Mouse (Mus musculus) cerebellum, adult 11-12 months (tissue): ENCODE data around the gene Minos1.

Experiments
- DNase-seq: peaks from one replicate; pipeline ENCODE4 v3.0.0; 2022

Minos1 gene

DNA sequence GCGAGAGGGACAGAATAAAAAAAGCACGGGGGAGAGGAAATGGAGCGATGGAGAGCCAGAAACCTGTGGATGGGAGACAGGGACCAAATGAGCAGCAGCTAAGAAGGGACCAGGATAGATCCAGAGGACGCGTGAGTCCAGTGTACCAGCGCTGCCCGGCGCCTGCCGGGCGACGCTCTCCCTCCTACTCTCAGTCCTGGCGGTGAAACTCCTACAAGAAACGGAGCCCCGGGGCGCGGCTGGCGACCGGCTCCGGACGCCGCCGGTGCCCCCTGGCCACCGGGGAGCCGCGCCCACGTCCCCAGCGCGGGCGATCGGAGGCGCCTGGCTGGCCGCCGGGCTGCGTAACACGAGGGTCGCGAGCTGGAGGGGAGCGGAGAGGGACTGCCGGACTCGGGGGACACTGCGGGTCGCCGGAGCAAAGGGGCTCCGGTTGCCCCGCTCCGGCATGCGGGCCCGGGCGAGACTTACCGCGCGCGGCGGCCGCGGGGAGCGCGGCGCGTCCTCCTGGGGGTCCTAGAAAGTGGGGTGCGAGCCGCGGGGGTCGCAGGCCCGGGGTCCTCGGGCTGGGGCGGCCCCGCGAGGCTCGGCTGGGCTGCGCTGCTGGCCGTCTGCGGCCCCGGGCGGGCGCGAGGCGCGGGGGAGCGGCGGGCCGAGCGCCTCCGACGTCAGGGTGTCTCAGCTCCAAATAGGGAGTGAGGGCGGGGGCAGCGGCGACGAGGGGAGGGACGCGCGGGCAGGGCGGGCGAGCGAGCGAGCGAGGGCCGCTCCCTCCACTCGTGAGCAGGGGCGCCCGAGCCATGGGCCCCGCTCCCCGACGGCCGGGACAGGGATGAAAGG lies 38.3 kb downstream of the Minos1 start, which contains the start of gene Nbl1:
Nbl1 (minus strand) TSS at position 638 of the 840 bp plus-strand sequence.
- no peak for DNase-seq

DNA sequence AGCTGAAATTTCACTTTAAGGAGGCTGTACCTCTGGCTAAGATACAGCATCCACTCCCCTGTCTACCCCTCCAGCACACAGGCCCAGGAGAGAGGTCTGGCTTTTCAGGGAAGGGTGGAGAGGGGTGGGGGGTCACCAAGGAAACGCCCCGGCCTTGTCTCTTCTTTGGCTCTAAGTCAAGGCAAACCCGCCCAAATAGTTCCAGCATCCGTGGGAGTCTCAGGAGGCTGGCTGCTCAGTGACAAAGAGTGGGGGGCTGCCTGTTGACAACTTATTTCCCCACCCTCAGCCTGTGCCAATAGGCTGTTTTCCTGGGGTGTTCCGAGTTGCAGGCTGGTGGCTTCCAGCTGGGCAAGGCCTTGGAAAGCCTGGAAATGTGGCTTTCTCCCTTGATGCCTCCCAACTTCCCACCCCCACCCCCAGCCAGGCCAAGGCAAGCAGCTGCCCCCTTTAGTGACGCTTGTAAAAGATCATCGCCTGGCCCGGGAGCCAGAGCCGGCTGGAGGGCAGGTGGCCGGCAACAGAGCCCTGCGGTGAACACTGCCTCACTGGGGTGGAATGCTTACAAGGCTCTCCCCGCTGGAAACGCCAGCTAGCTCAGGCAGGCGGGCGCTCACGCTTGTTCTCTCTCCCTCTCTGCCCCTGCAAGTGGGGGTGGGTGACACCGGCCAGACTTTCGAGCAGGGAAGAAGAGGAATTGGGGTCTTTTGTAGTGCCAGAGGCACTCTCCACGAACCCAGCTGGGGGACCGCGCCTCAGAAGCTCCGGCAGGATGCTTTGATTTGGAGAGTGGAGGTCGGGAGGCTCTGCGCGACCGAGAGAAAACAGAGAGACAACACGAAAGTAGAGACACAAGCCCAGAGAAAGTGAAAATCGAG lies 39.2 kb downstream of the Minos1 start:
- DNase-seq: no peak

DNA sequence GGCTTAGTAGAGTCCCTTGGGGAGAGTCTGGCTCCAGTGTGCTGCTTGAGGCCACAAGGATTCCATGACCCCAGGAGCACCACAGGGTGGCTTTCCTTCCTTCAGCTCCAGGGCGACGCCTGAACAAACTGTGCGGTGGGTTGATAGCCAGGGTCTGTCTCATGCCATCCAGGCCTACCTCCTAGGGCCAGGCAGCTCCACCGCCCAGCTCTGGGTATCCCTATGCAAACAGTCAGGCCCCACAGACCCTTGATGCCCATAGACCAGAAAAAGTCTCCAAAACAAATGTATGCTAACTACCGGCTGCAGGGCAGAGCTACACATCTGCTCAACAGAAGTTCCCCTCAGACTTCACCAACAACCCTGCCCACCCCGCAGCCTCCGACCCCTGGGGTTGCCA lies 39.8 kb downstream of the Minos1 start:
- DNase-seq: no peak

DNA sequence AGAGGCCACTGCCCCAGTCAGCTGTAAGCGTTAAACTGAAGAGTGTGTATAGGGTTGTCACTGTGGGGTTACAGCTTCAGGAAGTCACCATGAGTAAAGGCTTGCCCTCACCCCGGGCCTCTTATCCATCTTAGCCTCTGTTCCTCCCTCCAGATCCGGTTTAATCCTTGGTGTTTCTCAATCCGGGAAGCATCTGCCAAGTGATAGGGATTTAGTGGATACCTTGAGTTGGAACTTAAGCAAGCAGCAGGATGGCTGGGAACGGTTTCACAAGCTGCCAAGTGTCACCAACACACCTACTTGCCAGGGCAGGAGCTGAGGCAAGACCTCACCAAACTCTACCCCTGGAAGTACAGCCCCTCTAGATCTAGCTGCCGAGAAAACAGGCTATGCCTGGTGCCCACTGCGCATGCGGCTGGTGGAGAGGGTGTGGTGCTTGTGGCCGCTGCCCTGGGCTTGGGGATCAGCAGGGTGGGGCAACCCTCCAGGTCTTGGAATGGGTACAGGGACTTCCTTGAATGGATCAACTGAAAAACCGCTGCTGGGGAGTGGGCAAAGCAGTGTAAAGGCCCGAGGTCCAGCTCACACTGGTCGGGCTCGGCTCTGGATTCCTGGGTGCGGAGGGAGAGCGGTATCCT lies 40.5 kb downstream of the Minos1 start:
- DNase-seq: no peak

DNA sequence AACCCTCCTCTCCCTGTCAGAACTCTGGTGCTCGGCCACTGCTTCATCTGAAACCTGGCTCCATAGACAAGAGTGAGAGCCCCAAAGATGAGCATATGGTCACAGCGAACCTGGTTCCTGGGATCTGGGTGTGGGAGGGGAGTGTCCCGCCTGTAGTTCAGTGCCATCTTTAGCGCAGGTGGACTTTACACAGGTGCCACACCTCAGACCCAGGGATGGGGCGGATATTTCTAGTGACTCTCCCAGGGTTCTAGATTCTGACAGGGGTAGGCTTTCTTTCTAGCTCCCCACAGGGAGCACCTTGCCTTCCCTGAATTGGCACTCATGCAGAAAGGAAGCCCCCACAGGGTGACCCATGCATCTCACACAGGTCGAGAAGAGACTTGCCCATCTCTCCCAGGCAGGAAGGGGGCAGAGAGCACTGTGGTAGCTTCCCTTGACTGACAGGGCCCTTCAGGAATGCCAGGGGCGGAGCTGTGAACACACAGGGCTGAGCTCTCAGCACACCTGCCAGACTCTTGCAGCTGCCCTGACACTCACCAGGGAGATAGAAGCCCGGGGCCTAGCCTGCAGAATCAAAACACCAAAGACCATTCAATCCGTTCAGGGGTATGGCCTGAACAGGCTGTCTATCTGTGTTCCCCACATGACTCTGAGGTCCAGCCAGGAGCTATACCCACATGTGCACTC lies 41.8 kb downstream of the Minos1 start:
- no peak for DNase-seq

DNA sequence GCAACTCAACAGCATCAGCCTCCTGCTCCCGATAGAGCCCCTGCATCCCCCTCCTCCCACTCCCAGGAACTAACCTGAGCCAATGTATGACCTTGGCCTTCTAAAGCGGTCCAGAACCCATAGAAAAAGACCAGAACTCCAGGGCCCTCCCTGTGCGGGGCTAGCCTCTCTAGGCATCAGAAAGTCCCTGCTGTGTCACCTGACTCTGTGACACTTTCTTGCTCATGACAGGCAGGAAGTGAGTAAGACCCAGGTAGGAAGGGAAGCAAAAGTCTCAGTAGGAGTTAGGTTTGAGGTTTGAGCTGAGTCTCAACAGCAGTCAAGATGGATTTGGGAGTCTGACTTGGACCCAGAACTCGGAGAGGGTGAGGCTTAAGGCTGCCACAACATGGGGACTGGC lies 43.9 kb downstream of the Minos1 start:
- no peak for DNase-seq

DNA sequence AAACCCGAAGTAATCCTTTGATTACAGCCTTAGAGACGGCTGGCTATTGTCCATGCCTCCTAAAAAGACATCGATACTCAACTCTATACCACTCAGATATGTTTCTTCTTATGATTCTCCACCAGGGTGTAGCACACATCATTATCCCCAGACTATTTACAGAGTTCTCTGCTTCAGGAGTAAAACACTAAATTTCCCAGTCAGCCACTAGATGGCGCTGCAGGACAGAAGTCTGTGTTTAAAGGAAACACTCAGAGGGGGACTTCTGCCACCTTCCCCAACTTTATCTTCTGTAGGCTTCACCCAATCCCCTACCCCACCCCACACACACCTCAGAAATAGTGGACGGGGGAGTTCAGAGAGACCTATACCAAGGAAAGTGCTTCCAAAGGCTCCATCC lies 44.9 kb downstream of the Minos1 start:
- DNase-seq: peak; percentile 57

DNA sequence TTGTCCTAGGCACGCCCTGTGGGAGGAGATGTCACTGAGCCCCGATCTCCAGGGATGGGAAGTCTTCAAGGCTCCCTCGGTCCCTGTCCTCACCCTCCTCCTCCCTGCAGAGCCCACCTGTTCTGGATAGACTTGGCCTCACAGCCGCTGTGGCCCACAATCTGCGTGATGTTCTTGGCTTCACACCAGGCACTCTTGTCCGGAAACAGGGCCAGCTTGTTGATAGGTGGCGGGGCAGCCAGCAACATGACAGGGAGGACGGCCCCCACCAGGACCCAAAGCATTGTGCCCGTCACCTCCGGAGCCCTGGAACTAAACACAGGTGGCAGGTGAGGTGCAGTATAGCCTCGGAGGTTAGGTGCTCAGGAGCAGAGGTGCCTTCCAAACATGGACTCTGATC lies 45.6 kb downstream of the Minos1 start:
- DNase-seq: no peak

DNA sequence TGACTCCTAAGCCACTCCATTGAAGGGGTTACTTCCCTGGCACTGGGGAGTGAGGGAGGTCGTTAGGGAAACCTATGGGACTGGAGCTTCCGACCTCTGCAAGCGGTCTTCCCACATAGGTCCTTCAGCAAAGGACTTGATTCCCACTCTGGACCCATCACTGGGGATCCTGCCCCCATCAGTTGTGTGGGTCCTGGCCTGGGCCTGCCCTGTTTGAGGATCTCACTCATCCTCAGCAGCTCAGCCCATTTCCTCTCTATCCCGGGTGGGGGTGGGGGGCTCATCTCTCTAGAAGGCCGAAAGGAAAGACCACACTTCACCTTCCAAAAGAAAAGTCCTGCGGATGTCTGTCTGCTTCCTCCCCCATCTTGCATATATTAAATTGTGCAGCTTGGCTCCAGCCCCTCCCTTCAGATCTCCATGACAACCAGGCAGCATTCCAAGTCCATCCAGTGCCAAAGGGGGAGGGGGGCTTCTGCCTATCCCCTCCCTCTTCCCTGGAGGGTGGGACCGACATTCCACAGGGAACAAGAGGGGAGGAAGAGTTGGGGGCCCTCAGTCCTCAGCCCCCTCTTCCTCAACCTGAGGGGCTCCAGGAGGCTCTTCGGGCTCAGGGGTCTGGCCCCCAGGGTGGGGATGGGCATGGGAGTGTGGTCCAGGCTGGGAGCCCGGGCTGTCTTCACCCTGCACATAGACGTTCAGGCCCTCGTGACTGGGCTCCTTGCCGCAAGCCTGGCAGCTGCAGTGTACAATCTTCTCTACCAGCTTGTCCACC lies 47.9 kb downstream of the Minos1 start:
- DNase-seq: no peak

DNA sequence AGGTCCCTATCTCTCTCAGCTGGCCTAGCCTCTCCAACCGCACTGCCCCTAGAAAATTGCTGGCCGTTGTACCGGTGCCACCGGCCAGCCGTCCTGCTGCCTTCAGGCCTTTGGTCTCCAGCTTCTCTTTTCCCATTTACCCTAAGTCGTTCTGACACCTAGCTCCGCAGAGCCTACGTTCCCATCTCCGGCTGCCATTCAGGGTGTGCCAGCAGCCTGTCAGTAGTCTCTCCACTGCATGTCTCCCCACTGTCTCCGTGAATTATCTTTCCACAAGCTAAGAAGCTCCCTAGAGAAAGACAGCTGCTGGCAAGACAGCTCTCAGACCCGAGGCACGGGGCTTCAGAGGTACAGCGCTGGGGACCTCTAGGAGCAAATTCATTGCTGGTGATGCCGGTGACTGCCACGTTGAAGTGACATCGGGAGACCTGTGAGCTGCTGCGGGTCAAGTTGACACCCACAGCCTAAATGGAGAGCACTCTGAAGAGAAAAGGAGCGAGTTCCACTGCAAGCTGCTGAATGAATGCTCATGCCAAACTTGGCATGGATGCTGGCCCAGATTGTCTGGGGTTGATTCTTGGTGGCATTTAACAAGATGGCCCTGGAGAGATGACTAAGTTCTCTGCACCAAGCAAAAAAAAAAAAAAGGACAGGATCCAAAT lies 49.5 kb downstream of the Minos1 start:
- peak; percentile 41 for DNase-seq

DNA sequence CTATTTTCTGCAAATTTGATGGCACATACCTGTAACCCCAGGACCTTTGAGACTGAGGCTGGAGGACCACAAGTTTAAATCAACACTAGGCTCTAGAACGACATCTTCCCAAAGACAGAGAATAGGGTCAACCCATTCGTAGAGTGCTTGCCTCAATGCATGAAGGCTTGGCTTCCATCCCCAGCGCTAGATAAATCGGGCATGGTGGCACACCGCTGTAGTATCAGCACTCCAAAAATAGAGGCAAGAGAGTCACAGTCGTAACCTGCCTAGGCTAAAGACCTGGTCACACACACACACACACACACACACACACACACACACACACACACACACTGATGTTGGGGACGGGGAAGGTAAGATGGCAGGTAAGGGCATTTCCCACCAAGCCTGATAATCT lies 50.7 kb downstream of the Minos1 start:
- DNase-seq: no peak

DNA sequence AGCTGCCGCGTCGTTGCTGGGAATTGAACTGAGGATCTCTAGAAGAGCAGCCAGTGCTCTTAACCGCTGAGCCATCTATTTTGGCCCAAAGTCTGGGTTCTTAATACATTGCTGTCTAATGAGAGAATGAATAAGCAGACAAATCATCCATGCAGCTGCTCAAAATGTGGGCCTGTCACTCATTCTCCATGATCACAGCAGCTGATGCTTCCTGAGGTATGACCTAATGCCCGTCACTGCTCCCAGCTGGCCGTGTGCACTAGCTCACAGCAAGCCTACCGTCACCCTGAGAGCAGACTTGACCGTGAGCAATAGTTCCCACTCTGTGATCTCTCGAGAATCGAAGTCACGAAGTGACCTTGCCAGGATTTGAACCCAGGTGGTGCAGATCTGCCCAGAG lies 51.5 kb downstream of the Minos1 start:
- no peak for DNase-seq

DNA sequence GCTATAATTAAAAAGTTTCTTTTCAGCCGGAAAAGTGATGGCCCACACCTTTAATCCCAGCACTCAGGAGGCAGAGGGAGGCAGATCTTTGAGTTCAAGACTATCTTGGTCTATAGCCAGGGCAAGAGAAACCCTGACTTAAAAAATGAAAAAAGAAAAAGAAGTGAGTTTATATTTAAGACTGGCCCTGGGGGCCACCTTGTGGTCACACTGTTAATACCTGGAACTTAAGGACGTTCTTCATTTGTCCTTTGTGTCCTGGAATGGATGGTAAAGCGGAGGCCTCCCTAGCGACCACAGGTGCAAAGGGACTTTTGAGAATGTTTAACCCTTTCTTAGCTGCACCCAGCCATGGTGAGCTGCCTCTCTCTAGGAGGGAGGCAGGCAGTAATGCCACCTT lies 52.2 kb downstream of the Minos1 start:
- no peak for DNase-seq

DNA sequence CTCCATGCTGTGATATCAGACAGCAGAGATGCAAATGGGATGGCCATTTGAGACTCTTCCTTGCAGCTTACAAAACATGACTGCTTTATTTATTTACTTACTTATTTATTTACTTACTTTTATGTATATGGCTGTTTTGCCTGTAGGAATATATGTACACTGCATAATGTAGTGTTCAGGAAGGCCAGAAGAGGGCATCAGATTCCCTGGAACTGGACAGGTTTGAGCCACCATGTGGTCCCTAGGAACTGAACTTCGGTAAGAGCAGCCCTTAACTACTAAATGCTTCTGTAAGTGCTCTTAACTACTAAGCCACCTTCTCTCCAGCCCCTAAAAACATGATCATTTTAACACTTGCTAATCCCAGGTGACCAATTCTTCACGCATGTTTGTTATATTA lies 52.6 kb downstream of the Minos1 start:
- no peak for DNase-seq

DNA sequence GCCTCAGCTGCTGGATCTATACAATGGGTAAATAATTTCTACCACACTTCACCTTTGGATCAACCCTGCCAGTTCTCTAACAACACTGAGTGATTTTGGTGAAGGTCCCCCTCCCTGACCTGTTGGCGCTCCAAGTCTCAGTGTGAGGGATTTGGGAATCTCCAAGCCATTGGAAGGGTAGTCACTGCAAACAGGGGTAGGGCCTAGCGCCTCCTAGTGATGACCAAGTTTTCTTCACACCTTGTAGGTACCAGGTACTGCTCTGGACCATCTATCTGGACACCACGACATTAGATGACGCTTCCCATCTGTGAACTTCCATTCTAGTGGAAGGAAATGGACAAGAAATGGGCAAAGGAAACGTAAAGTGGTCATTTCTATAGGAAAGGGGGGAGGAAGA lies 55.0 kb downstream of the Minos1 start:
- DNase-seq: no peak

DNA sequence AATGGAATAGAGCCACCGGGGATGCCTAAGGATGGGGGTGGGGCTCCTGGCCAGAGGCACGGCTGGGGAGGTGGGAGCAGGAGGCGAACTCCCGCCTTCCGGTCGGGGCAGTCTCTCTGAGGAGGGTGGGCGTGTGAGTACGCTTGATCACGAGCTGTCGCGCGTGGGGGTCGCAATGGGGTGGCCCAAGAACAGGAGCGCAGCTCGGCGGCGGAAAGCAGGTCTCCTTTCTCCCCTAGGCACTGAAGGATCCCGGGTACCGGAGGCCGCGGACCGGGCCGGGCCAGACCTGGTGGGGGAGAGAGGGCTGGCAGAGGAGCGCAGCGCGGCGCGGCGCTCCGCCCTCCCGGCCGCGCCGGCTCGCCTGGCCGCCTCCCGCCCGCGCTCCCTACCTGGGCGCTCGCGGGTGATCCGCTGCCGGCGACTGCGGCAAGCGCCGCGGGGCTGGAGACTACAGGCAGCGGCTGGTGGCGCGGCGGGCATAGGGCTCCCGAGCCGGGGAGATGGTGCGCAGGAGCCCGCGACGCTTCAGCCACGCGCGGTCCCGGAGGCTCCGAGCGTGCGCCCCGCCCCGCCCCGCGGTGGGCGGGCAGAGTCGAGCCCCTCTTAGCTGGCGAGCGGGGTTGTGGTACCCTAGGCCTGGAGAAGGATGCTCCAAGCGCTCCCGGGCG lies 55.7 kb downstream of the Minos1 start, which contains the start of gene Htr6:
Htr6 (minus strand) TSS at position 530 of the 671 bp plus-strand sequence.
- no peak for DNase-seq

DNA sequence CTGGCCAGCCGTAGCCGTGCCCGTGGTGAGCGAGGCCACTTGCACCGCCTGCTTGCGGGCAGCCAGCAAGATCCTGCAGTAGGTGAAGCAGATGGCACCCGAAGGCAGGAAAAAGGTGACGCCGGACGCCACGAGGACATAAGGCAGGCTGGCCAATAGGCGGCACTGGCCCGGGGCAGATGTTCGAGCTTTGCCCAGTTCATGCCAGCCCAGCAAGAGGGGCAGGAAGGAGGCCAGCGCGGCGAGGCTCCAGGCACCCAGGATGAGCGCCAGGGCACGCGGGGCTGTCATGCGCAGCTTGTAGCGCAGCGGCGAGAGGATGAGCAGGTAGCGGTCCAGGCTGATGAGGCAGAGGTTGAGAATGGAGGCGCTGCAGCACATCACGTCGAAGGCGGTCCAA lies 56.9 kb downstream of the Minos1 start:
- DNase-seq: no peak

DNA sequence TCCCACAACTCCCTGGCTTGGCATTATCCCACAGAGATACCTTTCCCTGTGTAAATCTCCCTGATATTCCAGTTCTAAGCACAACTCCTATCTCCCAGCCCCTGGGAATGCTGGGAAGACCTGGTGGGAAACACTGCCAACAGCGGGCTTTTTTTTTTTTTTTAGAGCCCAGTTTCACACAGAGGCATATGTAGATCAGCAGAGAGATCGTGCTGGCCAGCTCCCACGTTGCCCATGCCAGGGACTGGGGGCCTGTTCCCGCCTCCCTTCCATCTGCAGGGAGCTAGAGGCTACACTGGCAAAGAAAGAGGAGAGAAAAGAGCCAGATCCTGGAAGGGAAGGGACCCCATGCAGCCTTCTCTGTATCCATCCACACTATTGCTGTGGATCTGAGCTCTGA lies 62.6 kb downstream of the Minos1 start:
- no peak for DNase-seq

DNA sequence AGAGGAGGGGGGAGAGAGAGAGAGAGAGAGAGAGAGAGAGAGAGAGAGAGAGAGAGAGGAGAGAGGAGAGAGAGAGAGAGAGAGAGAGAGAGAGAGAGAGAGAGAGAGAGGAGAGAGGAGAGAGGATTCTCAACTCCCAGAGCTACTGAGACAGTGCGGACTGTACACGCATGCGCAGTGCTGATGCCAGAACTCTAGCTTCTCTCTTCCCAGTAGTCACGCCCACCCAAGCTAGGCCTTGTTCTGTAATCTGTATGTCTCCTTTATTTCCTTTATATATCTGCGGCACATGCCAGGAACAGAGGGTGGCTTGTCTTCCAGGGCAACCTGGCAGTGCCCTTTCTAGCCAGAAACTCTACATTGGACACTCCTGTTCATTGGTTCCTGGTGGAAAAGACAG lies 66.1 kb downstream of the Minos1 start:
- DNase-seq: no peak

DNA sequence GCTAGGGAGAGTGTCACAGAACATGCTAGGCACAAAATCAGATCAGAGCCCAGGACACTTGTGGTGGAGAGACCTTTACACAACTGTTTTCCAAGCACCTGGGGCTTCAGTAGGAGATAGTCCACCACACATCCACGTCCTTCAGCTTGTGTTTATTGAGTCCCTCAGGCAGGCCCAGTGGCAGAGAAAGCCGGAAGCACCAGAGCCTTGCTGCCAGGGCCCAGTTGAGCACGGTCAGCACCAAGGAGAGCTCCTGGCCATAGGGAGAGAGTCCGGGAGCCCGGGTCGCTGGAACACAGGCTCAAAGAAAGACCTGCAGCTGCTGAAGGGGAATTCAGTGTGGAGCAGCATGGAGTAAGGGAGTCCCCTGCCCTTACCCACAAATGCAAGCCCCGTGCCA lies 71.3 kb downstream of the Minos1 start:
- DNase-seq: no peak

DNA sequence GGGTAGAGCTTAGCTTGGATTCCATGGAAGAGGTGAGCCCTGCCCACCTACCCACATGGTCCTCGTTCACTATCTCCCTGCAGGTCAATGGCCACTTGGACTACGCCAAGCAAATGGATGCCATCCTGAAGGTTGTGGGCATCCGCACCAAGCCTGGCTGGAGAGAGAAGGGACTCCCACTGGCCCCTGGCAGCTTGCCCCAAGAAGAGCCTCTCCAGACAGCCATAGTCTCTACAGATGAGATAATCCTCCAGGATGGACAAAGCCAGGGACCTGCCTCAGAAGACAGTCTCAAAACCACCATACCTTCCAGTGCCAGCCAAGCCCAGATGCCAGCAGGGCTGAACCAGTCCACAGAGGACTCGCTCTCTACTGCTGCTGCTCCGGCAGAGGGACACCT lies 72.9 kb downstream of the Minos1 start:
- no peak for DNase-seq
